Mouse (Mus musculus) spleen, adult 2 months (tissue): ENCODE data around the gene Fads2.

Source experiments
- CTCF ChIP-seq: fragments of 200-500 bp; IDR thresholded peaks from 2 replicates; pipeline ENCODE4 v1.5.1; 2011; ENCODE audit warnings: mild to moderate bottlenecking, inconsistent platforms; ENCODE audit not compliant: insufficient read depth, insufficient read length, insufficient replicate concordance; ENCODE audit errors: extremely low read depth
- POLR2A ChIP-seq: fragments of 200-500 bp; IDR thresholded peaks from 2 replicates; pipeline ENCODE4 v1.6.1; 2011; ENCODE audit warnings: low read depth, low read length, inconsistent platforms

- TF ChIP-seq CTCF (peak; percentile 66; the same call in 1 of the 2 replicates), POLR2A (no peak)
These were observed 68.2 kb downstream of the Fads2 start for GRCm38 (mm10) chr19:10033211-10033973.
